Comparison of ENCODE assay signal across 14 mouse cellular contexts in the genomic region with DNA sequence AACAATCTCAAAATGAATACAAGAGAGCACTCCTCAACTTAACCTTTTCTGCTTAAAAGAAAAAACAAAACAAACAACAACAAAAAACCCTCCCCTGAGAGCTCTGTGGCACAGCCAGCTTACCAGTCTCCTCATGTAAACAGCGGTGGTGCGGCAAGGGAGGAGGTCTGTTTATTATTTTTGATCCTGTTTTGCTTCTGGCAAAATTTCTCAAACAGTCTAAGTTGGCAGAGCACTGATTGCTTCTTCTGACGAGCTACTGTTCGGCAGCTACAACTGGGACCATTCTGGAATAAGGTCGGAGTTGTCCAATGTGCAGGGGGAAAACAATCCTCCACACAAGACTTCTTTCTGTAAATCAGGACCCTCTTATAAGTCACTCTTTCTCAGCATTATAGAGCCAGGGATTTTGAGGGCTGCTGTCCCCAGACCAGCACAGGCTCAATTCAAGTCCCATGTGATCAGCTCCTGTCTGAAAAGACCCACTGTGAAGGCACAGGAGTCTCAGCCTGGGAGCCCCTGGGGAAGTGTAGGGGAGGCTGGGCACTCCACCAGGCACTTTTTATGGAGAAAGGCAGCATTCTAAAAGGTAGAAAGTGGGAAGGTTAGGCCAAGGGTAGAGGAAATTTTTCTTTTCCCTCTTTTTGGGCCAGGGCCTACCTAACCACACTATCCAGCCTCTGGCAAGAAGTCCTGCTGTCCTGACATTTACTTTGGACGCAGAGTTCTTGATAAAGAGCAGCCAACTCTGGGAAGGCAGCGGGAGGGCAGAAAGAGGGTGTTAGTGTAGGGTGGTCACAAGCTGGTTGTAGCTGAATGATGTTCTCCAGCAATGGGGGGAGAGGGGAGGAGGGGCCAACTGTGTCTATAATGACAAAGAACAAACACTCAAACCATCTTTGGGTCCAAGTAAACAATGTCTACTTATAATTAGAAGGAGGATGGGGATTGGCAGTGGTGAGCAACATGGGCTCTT. TPM values are rescaled to one million over a fixed set of nuclear protein-coding genes. Genes with fewer than 3 reads are reported as not detected.
DNase-seq lines count a peak whose midpoint lies in the region; ATAC-seq and TF ChIP-seq lines count a peak whose summit lies in the region.
"Had no signal": no experiment of that assay in that cellular context is flagged by ENCODE, and none has a peak within 500 bp of the region (broad histone marks: within the 10 kb centered on the region; RNA-seq: fewer than 3 reads in every experiment).

No protein-coding gene starts in this region.

- no peak for ATAC-seq in liver, postnatal 0 days
- no peak for ATAC-seq in liver, embryonic 11.5 days (replicated peaks; ENCODE audit: low FRiP score)
- no peak; the same call in 1 of the 2 replicates for ATAC-seq in heart, embryonic 16.5 days (replicated peaks; ENCODE audit: extremely low read depth, insufficient read depth, low FRiP score)
- ATAC-seq in neural tube, embryonic 15.5 days (ENCODE audit: low FRiP score): no peak
- ATAC-seq in intestine, embryonic 15.5 days: no peak

- H3K4me1 ChIP-seq in liver, postnatal 0 days (ENCODE audit: insufficient read depth): peaks cover 14% of the 10 kb centered on the region
- H3K4me1 ChIP-seq in liver, embryonic 11.5 days (replicated peaks; ENCODE audit: control insufficient read depth, insufficient read depth, low read length): no peaks in the 10 kb centered on the region
- peaks cover 8% of the 10 kb centered on the region for H3K4me1 ChIP-seq in heart, embryonic 16.5 days (ENCODE audit: control insufficient read depth, insufficient read depth, low read length)
- H3K4me1 ChIP-seq in neural tube, embryonic 15.5 days: 0 out of 2 replicates have a peak, but pooled peaks cover 6% of the 10 kb centered on the region
- H3K4me1 ChIP-seq in intestine, embryonic 15.5 days (replicated peaks): peaks cover 8% of the 10 kb centered on the region

- peak overlapping the region; percentile 72 for H3K27ac ChIP-seq in liver, postnatal 0 days (ENCODE audit: low read depth)
- no peak overlapping the region for H3K27ac ChIP-seq in liver, embryonic 11.5 days (ENCODE audit: low read depth, low read length)
- peak overlapping the region; percentile 33 for H3K27ac ChIP-seq in heart, embryonic 16.5 days (ENCODE audit: low read length)
- peak overlapping the region; percentile 15; the same call in 1 of the 2 replicates for H3K27ac ChIP-seq in neural tube, embryonic 15.5 days (replicated peaks)
- H3K27ac ChIP-seq in intestine, embryonic 15.5 days: no peak overlapping the region

- DNase-seq in adrenal gland, postnatal 10 days: peak; percentile 37
- no peak for DNase-seq in adrenal gland, postnatal 36 days
- DNase-seq in liver, postnatal 0 days: no peak
- no peak for DNase-seq in liver, embryonic 11.5 days (ENCODE audit: low spot score)
- no peak for DNase-seq in right cerebral cortex, postnatal 36 days (ENCODE audit: low spot score in 2 of 2)
- DNase-seq: cerebellum, adult 11 months; gastrocnemius, postnatal 10 days; spleen, adult 18-20 months; thymus, postnatal 4 days had no signal

- no peak overlapping the region for H3K9ac ChIP-seq in liver, postnatal 0 days (replicated peaks)
- H3K9ac ChIP-seq in liver, embryonic 11.5 days (ENCODE audit: low read depth, low read length): no peak overlapping the region
- H3K9ac ChIP-seq in heart, embryonic 16.5 days (ENCODE audit: low read length): no peak overlapping the region
- H3K9ac ChIP-seq in neural tube, embryonic 15.5 days (replicated peaks): no peak overlapping the region
- no peak overlapping the region for H3K9ac ChIP-seq in intestine, embryonic 15.5 days

- no peaks in the 10 kb centered on the region for H3K9me3 ChIP-seq in liver, postnatal 0 days (ENCODE audit: low read length)
- no peaks in the 10 kb centered on the region for H3K9me3 ChIP-seq in liver, embryonic 11.5 days (ENCODE audit: control insufficient read depth, low read length)
- no peaks in the 10 kb centered on the region for H3K9me3 ChIP-seq in heart, embryonic 16.5 days (replicated peaks; ENCODE audit: control insufficient read depth, low read length)
- no peaks in the 10 kb centered on the region for H3K9me3 ChIP-seq in neural tube, embryonic 15.5 days (replicated peaks)
- no peaks in the 10 kb centered on the region for H3K9me3 ChIP-seq in intestine, embryonic 15.5 days

- no peaks in the 10 kb centered on the region for H3K27me3 ChIP-seq in liver, postnatal 0 days (ENCODE audit: insufficient read depth, low read length)
- no peaks in the 10 kb centered on the region for H3K27me3 ChIP-seq in liver, embryonic 11.5 days (replicated peaks; ENCODE audit: control insufficient read depth, insufficient read depth, low read length)
- H3K27me3 ChIP-seq in heart, embryonic 16.5 days (ENCODE audit: control insufficient read depth, insufficient read depth, low read length): no peaks in the 10 kb centered on the region
- no peaks in the 10 kb centered on the region for H3K27me3 ChIP-seq in neural tube, embryonic 15.5 days (replicated peaks)
- no peaks in the 10 kb centered on the region for H3K27me3 ChIP-seq in intestine, embryonic 15.5 days (replicated peaks)

- TF ChIP-seq CTCF in liver, postnatal 0 days (IDR thresholded peaks at IDR 0.05; ENCODE audit: low read depth): no peak

- H3K36me3 ChIP-seq in liver, postnatal 0 days (replicated peaks; ENCODE audit: insufficient read depth, low read length): no peaks in the 10 kb centered on the region
- H3K36me3 ChIP-seq in liver, embryonic 11.5 days (ENCODE audit: control insufficient read depth, insufficient read depth, low read length): no peaks in the 10 kb centered on the region
- H3K36me3 ChIP-seq in heart, embryonic 16.5 days (ENCODE audit: control insufficient read depth, insufficient read depth): no peaks in the 10 kb centered on the region
- no peaks in the 10 kb centered on the region for H3K36me3 ChIP-seq in neural tube, embryonic 15.5 days
- H3K36me3 ChIP-seq in intestine, embryonic 15.5 days: no peaks in the 10 kb centered on the region
- H3K36me3 ChIP-seq: G1E had no signal

- WGBS in liver, postnatal 0 days (ENCODE audit: insufficient replicate concordance): 65% methylated on average over 7 of the region's 7 CpGs
- WGBS in liver, embryonic 11.5 days: 70% methylated on average over 7 of the region's 7 CpGs
- 53% methylated on average over 7 of the region's 7 CpGs for WGBS in heart, embryonic 16.5 days
- WGBS in neural tube, embryonic 15.5 days: 74% methylated on average over 7 of the region's 7 CpGs
- WGBS in intestine, embryonic 15.5 days: 63% methylated on average over 7 of the region's 7 CpGs

- no peak overlapping the region for H3K4me2 ChIP-seq in liver, postnatal 0 days (ENCODE audit: low read depth, low read length)
- no peak overlapping the region for H3K4me2 ChIP-seq in liver, embryonic 11.5 days
- no peak overlapping the region for H3K4me2 ChIP-seq in heart, embryonic 16.5 days (ENCODE audit: low read depth, low read length)
- no peak overlapping the region for H3K4me2 ChIP-seq in neural tube, embryonic 15.5 days
- H3K4me2 ChIP-seq in intestine, embryonic 15.5 days (replicated peaks): no peak overlapping the region

- TF ChIP-seq EP300 in liver, postnatal 0 days (IDR thresholded peaks at IDR 0.05; ENCODE audit: low read depth): no peak

- H3K4me3 ChIP-seq in liver, postnatal 0 days (ENCODE audit: low read depth, low read length): no peak overlapping the region
- no peak overlapping the region for H3K4me3 ChIP-seq in liver, embryonic 11.5 days (ENCODE audit: low read depth, low read length)
- no peak overlapping the region for H3K4me3 ChIP-seq in heart, embryonic 16.5 days (ENCODE audit: low read length)
- no peak overlapping the region for H3K4me3 ChIP-seq in neural tube, embryonic 15.5 days (replicated peaks)
- H3K4me3 ChIP-seq in intestine, embryonic 15.5 days (replicated peaks): no peak overlapping the region

RNA-seq across cellular contexts. Expression of a gene that starts 58.9 kb away (rescaled TPM):
- 10 to 100 TPM; 22.6 to 30.1 TPM for total RNA-seq in adrenal gland, postnatal 10 days (2021)
- 10 to 100 TPM; 15.4 to 20.8 TPM for total RNA-seq in adrenal gland, postnatal 36 days (2021)
- 1.0 and 1.1 TPM in 2 replicates for polyA plus RNA-seq in liver, postnatal 0 days (2015; fragmentation: Nextera tagmentation; extraction: Ambion mirVana)
- polyA plus RNA-seq in liver, embryonic 11.5 days (2014; fragmentation: Nextera tagmentation; extraction: Ambion mirVana): 2.3 and 2.8 TPM in 2 replicates
- polyA plus RNA-seq in heart, embryonic 16.5 days (2015; fragmentation: Nextera tagmentation; extraction: Ambion mirVana): 4.5 and 6.2 TPM in 2 replicates
- polyA plus RNA-seq in neural tube, embryonic 15.5 days (2015; fragmentation: Nextera tagmentation; extraction: Ambion mirVana): 5.9 and 6.0 TPM in 2 replicates
- polyA plus RNA-seq in intestine, embryonic 15.5 days (2015; fragmentation: Nextera tagmentation; extraction: Ambion mirVana): 12.6 and 13.7 TPM in 2 replicates
- total RNA-seq: megakaryocyte progenitor cell, adult 5-6 weeks had no signal
- polyA plus RNA-seq: G1E had no signal

Comparison
In these comparisons a context has a peak if more than half of its experiments do, and no peak if none do; other contexts are left out.
1. H3K27ac ChIP-seq: peak in liver, postnatal 0 days (single experiment), heart, embryonic 16.5 days (single experiment) and neural tube, embryonic 15.5 days (single experiment); none in liver, embryonic 11.5 days (single experiment) and intestine, embryonic 15.5 days (single experiment).